Mouse (Mus musculus) bone marrow macrophage, adult 2 months (primary cell): ENCODE measurements around the gene Dnaaf3.

ENCODE experiments used
- CTCF ChIP-seq: IDR thresholded peaks from 2 replicates; pipeline ENCODE4 v1.5.1; 2012; ENCODE audit warnings: low read depth, mild to moderate bottlenecking, low read length, moderate library complexity
- POLR2A ChIP-seq: IDR thresholded peaks from 2 replicates; pipeline ENCODE4 v1.6.1; 2012; ENCODE audit warnings: mild to moderate bottlenecking, low read depth, low read length, borderline replicate concordance

DNA sequence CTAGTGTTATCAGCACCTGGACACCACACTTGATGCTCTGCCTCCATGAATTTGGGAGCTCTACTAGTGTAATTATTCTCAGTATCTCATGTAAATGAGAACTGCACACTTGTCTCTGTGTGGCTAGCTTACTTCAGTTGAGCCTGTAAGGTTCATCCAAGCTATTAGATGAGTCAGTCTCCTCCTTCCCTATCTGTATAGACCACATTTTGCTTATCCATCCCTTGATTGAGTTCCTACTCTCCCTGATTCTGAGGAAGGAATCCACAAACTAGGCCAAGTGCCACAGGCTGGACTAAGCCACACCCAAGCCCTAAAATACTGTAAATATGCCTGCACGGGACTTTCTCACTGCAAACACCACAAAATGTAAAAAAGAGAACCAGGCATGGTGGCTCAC, 38.3 kb downstream of the Dnaaf3 start:
- TF ChIP-seq CTCF = no peak
- TF ChIP-seq POLR2A = no peak
